Mouse (Mus musculus): ENCODE data around the gene Smim15. TPM values are rescaled to one million over a fixed set of nuclear protein-coding genes. Genes with fewer than 3 reads are reported as not detected.

The Smim15 gene
- total RNA-seq (2021) = 10 to 100 TPM; 40.2 to 41.4 TPM
- long read RNA-seq, experiment 1, transcript Smim15-201 (3 exons, 1,918 nt) = major isoform, 38 of 54 reads
- long read RNA-seq, experiment 1, transcript Smim15-206 (3 exons, 1,092 nt) = minor isoform, 7 of 54 reads
- long read RNA-seq, experiment 1, partial matches to known transcripts = 0 of 54 reads
- long read RNA-seq, experiment 1, other reads (novel, unspliced or antisense) = 1 of 54 reads
- long read RNA-seq, experiment 2, transcript Smim15-203 (2 exons, 830 nt) = minor isoform, 5 of 35 reads
- long read RNA-seq, experiment 2, transcript Smim15-201 (3 exons, 1,918 nt) = major isoform, 22 of 35 reads
- long read RNA-seq, experiment 2, partial matches to known transcripts = 0 of 35 reads
- long read RNA-seq, experiment 2, other reads (novel, unspliced or antisense) = 1 of 35 reads

- DNase-seq (ENCODE audit: low spot score in 2 of 2) = peak; percentile 85 to 88
These were observed at the start of gene Smim15 for GRCm38 (mm10) chr13:108044222-108044941. TSS of gene Smim15 (plus strand) at chr13:108044446.

GRCm38 (mm10) chr13:107995211-107995610 is 49.0 kb upstream of the Smim15 start:
- no peak for DNase-seq (ENCODE audit: low spot score in 2 of 2)
- intact Hi-C loops (cut with DNase I) = no loop called here

More at GRCm38 (mm10) chr13:108044222-108044941, at the start of gene Smim15:
- intact Hi-C loops (cut with DNase I) = loop anchor here (2.0 to 10.0 kb wide), 6 partner anchors 67 to 720 kb away; no protein-coding TSS in a partner anchor

DNA sequence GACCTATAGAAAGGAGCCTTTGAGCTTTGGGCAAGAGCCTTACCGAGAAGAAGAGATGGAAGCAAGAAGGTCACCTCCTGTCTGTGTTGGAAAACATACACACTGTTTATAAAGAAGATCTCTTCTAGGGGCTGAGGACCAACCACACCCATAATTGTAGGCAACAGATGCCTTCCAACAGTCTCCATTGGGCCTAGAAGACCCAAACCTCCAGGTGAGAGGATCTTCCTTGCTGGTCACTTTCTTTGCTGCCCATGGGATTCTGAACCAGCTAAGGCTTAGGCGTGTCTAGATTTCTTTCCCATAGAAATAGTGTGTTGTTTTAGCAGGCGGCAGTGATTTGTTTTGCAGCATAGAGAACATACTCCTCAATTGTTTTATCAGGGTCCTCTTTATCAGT is 47.9 kb upstream of the Smim15 start:
- no peak for DNase-seq (ENCODE audit: low spot score in 2 of 2)

DNA sequence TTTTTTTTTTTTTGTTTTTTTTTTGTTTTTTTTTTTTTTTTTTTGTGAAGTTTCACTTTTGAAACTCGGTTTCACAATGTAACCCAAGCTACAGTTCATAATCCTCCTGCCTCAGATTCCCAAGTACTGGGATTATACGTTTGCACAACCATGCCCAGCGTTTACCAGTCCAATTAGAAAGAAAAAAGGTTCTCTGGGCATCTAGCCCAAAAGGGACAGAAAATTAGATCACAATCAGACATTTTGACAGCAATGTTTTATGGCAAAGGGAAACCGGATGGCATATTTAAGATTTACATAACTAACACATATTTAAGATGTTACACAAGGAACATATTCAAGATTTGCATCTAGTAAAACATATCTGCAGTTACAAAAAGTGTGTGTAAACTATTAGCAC is 36.4 kb upstream of the Smim15 start:
- DNase-seq (ENCODE audit: low spot score in 2 of 2) = no peak
- intact Hi-C loops (cut with DNase I) = no loop called here

More for the DNA sequence above, 47.9 kb upstream of the Smim15 start:
- intact Hi-C loops (cut with DNase I) = no loop called here

GRCm38 (mm10) chr13:108013110-108013509 is 31.1 kb upstream of the Smim15 start:
- DNase-seq (ENCODE audit: low spot score in 2 of 2) = no peak
- intact Hi-C loops (cut with DNase I) = no loop called here

GRCm38 (mm10) chr13:108013839-108014238 is 30.4 kb upstream of the Smim15 start:
- intact Hi-C loops (cut with DNase I) = no loop called here
- no peak for DNase-seq (ENCODE audit: low spot score in 2 of 2)

GRCm38 (mm10) chr13:108015166-108015565 is 29.1 kb upstream of the Smim15 start:
- intact Hi-C loops (cut with DNase I) = no loop called here
- no peak for DNase-seq (ENCODE audit: low spot score in 2 of 2)

DNA sequence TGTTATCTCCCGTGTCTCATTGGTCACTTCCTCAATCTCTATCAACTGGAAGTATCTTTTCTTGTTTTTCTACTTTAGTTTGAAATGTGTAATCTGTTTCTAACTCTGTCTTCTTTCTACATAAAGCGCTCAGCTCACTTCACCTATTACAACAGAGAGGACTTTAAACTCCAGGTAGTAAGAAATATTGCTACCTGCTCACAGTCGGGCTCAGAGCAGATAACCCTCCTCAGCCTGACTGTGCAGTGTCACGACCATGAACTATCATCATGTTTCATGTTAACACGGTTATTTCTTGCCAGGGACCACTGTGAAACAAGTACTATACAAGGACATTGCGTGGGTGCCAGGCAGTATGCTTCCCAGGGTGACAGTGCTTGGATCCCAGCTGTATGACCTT is 26.9 kb upstream of the Smim15 start:
- no peak for DNase-seq (ENCODE audit: low spot score in 2 of 2)
- intact Hi-C loops (cut with DNase I) = no loop called here

- DNase-seq (ENCODE audit: low spot score in 2 of 2) = no peak
- intact Hi-C loops (cut with DNase I) = no loop called here
These were observed 18.4 kb upstream of the Smim15 start for GRCm38 (mm10) chr13:108025802-108026201.

DNA sequence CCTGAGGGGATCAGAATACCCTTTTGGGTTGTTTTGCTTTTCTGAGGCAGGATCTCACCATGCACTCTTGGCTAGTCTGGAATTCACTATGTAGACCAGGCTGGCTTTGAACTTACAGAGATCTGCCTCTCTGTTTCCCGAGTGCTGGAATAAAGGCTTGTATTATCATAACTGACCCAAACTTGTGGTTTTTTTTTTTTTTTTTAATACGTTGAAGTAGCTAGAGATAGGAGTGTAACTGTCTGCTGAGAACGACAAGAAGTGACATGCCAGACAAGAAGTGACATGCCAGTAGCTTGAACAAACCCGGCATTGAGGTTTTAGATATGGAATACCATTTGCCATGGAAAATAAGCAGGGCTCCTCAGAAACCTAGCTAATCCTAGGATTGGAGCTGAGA is 11.5 kb upstream of the Smim15 start:
- intact Hi-C loops (cut with DNase I) = no loop called here
- no peak for DNase-seq (ENCODE audit: low spot score in 2 of 2)

- DNase-seq (ENCODE audit: low spot score in 2 of 2) = no peak
- intact Hi-C loops (cut with DNase I) = no loop called here
These were observed 4.9 kb upstream of the Smim15 start for GRCm38 (mm10) chr13:108039375-108039774.

DNA sequence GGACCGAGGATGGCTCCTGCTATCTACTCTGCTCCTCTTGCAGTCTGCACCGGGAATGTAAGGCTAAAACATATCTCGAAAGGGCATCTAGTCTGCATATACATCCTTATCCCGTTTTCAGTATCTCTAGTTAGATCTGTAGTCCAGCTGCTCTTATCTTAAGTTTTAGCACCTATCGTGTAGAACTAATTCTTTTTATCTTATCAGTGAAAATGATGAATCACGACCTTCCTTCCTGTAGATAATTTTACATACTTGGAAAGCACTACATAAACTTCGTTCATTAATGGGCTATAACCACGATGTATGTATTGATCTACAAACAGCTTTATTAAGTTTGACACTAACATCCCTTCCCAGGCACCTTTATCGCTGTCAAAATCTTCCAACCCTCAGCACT is 4.3 kb upstream of the Smim15 start:
- intact Hi-C loops (cut with DNase I) = loop anchor here (5.0 to 10.0 kb wide), 4 partner anchors 63 to 715 kb away; no protein-coding TSS in a partner anchor
- DNase-seq (ENCODE audit: low spot score in 2 of 2) = no peak

DNA sequence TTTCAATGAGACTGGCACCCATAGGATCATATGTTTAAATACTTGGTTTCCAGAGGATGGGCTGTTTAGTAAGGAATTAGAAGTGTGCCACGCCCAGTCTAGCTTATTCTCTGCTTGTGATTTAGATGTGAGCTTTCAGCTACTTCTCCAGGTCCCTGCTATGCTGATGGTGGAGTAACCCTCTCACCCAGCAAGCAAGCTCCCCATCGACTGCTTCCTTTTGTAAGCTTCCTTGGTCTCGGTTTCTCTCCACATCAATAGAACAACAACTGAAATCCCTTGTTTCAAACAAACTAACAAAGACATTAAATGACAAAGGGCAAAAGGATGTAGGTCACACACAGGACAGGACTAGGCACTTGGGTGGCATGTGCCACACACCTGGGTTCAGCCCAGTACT is 3.8 kb upstream of the Smim15 start:
- intact Hi-C loops (cut with DNase I) = loop anchor here (5.0 to 10.0 kb wide), 4 partner anchors 63 to 716 kb away; no protein-coding TSS in a partner anchor
- no peak for DNase-seq (ENCODE audit: low spot score in 2 of 2)

- DNase-seq (ENCODE audit: low spot score in 2 of 2) = peak; percentile 64 to 80
- intact Hi-C loops (cut with DNase I) = loop anchor here (5.0 to 10.0 kb wide), 4 partner anchors 64 to 717 kb away; no protein-coding TSS in a partner anchor
These were observed 2.9 kb upstream of the Smim15 start for GRCm38 (mm10) chr13:108041358-108041757.

DNA sequence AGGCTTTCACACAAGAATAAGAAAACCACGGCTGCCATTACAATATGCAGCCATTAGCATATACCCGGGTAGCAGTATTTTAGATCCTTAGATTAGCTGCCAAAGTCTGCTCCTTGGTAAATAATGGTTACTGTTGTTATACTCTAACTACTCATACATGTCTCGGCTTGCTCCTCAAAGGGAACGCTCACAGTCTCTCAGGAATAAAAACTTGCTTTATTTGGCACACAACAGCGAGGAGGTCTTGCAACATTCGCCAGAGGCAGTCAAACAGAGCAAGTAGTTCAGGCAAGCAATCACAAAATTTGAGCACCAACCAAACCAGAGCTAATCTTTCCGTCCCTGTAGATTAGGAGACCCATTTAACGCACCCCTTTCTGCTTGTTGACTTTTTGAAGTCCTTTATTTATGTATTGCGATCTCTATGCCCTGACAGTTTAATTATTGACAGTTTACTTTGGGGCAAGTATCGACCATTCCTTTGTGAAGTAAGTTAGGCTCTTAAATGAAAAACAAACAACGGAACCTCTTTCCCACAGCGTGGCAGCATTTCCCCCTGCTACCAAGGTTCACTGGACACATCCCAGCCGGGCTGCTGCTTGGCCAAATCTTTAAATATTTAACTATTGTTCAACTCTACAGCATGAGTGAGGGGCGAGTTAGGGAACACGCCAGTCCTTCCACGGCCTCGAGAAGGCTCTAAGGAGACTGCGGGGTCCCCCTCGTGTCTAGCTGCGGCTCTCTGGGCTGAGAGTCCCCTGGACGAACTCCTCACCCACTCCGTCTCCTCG is 620 bp upstream of the Smim15 start:
- peak in 1 of 2 experiments; percentile 24 for DNase-seq (ENCODE audit: low spot score in 2 of 2)
- intact Hi-C loops (cut with DNase I) = loop anchor here (2.0 to 10.0 kb wide), 6 partner anchors 66 to 719 kb away; no protein-coding TSS in a partner anchor

DNA sequence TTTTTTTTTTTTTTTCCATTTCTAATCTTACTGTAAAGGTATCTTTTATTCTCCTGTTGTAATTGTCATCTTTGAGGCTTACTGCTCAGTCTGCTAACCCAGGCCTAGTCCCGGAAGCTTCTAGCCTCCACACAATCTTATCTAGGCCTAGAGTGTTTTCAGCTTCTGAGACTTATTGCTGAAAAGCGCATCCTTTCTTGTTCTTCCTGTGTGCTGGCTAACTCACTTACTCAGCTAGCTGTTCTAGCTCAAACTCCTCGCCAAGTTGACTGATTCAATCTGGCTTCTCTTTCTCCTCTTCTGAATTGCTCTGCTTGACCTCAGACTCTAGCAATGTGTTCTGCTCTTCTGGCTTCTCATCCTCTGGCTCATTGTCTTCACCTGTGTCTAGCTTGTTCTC is 1.4 kb downstream of the Smim15 start:
- no peak for DNase-seq (ENCODE audit: low spot score in 2 of 2)
- intact Hi-C loops (cut with DNase I) = loop anchor here (2.0 to 10.0 kb wide), 3 partner anchors 107 to 721 kb away; no protein-coding TSS in a partner anchor

DNA sequence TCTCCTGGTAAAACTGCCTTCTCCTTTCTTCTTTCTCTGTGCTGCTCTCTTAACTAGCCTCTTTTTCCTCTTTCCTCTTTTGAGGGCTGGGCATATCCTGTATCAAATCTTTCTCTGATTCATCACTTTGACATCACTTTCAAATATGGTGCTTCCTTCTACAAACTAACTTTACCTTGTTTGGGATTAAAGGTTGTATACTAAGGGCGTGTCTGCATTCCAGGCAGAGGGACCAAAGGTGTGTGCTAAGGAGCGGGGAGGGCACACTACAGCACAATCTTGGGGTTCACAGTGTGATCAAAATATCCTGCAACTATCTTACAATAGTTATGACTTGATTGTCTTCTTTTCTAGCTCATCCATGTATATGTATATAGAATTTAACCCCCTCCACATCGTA is 1.8 kb downstream of the Smim15 start:
- intact Hi-C loops (cut with DNase I) = loop anchor here (10.0 kb wide), 1 partner anchor 721 kb away; no protein-coding TSS in a partner anchor
- no peak for DNase-seq (ENCODE audit: low spot score in 2 of 2)

DNA sequence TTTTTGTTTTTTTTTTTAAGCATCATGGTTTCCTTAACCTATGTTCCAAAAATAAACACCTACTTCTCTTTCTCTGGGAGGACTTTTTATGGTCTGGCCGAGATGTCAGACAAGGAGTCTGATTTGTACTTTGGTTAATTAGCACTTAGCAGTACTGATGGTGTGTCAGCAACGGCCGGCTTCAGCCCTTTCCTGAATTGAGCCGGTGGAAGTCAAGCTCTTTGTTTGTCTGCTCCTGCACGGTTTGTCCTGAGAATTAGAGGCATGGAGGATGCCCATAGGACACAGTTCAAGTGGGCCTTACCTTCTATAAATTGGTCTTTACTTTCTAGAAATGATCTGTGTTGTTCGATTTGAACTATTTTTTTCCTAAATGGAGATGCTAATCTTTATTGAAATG is 2.6 kb downstream of the Smim15 start:
- DNase-seq (ENCODE audit: low spot score in 2 of 2) = no peak
- intact Hi-C loops (cut with DNase I) = loop anchor here (10.0 kb wide), 1 partner anchor 722 kb away; no protein-coding TSS in a partner anchor

- intact Hi-C loops (cut with DNase I) = loop anchor here (10.0 kb wide), 1 partner anchor 723 kb away; no protein-coding TSS in a partner anchor
- DNase-seq (ENCODE audit: low spot score in 2 of 2) = peak in 1 of 2 experiments; percentile 28
These were observed 3.1 kb downstream of the Smim15 start for GRCm38 (mm10) chr13:108047364-108047763.
